Mouse (Mus musculus): Measurements from ENCODE around the gene Ust.

Ust gene

DNA sequence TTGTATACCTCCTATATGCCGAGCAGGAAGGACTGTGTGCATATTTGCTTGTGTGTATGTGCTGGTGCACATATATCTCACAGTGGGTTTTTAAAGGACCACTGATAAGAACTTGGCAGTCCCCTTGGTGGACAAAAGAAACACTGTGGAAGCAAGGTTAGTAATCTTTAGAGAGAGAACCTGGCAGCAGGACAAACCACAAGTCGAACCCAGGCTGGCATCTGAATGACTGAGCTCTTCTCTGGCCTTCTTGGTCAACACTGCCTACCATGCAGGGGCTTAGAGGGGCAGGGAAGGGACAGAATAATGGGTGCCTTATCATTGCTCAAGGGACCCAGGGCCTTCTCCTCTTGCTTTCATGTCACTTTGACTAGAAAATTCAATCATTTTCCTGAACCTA lies 294.0 kb downstream of the Ust start:
- DNase-seq (ENCODE audit: low read depth, low spot score): no peak

DNA sequence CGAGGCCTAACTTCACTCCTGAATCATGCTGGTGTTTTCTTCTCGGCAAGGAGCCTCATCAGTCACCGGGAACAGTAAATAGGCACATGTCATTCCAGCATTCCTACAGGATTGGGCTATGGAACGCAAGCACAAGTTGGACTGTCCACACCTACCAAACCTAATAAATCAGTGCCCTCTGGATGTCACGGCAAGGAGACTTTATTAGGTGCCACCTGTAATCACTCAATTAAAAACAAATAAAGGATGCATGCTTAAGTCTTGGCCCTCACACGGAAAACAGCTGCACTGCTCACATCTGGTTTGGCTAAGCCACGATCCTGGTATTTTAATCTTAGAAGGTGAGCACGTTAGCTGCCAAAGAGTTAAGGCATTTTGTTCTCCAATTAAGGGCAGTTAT lies 294.6 kb downstream of the Ust start:
- DNase-seq (ENCODE audit: low read depth, low spot score): no peak

DNA sequence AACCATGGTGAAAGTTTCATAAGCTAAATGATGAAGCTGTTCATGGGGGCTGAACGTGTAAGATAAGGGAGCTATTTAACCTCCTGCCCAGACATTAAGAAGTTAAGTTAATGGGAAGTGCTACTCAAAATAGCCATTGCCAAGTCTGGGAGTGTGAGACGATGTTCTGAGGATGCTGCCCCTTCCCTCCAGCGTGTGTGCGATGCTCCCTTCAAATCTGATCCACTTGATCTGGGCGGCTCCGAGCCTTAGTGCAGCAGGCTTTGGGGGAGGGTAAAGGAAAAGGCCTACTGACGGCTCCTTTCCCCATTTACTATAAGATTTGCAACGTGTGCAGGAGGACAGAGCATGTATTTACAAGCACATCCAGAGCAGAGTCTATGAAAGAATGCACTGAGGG lies 301.7 kb downstream of the Ust start:
- DNase-seq (ENCODE audit: low read depth, low spot score): no peak

DNA sequence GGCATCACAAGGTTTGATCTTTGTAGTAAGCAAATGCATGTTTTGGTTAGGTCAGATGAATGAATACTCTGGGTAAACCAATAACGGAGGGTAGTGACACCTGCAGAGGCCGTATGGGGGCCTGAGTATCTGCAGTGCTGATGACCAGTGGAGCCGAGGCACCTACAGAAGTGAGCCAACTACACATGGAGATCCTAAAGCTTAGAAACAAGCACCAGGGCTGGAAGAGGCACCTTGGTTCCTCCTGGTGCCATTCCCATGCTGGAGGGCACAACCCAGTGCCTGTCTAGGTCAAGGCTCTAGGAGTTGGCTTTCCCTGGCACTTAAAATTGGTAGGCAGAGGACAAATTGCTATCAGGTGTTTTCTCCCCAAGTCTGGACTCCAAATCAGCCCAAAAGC lies 303.4 kb downstream of the Ust start:
- no peak for DNase-seq (ENCODE audit: low read depth, low spot score)

DNA sequence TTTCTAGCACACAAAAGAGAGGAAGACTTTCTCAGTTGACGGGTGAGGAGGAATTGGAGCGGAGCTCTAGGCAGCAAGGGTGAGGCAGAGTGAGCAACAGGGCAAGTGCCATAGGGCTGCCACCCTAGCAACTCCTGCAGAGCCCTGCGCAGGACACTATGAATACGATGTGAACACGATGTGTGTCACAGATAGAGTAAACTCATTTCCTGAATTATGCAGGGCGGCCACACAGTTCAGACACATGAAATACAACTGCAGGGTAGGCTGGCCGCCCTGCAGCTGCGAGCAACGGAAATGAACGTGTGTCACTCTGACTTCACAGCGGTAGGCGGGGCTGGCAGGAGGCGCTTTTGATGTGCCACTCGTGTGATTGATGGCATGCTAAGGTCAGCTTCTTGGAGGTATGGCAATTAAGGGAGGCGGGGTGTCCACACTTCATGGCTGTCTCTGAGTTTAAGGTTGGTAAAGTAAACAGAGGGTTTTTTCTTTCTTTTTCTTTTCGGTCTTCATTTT lies 304.7 kb downstream of the Ust start:
- peak; percentile 93 for DNase-seq (ENCODE audit: low read depth, low spot score)

DNA sequence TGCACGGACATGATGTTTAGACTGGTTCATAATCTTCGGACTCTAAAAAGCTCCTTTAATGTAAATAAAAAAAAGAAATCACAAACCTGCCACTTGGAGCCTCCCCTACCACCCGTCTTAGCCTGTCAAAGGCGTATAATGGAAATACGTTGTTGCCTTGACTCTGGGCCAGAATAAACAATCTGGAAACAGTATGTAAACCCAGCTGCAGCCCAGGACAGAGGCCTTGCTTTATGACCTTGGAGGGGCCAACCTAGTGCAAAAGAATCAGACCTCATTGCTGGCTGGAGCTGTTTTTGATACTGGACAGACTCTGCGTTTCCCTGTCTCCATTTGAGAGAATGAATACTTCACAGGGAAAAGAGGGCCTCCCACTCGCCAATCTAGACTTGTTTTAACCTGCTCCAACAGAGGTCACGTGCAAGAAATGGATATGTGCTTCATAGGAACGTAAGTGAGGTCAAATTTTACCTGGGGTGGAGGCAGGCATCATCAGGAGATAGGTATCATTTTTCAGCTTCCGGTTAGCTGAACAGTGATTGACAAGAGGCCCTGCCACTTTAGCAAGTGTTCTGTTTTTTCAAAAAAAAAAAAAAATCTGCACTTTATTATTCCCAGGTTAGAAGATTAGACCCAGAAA lies 305.2 kb downstream of the Ust start:
- DNase-seq (ENCODE audit: low read depth, low spot score): peak; percentile 68

DNA sequence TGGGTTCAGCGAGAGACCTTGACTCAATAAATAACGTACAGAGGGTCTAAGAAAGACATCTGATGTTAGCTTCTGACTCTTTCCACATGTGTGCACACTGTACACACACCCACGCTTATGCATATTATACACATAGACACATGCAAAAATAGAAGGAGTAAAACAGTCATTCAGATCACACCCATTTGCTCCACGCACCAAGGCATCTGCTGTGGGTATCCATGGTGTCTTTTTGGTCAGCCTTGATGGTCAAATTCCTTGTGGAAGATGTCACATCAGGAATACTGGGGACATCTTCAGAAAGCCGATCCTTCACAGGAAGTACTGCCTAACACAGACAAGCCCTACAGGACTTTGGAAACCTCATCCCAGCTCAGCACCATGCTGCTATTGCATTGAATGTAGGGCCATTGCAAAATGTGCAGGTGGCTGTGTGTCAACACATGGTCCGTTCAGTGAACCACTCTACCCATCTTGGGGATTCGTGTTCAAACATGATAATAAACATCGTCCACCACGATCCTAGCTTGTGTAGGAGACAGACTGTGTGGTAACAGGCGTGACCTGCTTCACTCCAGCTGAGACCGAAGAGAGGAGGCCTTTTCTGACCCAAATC lies 305.9 kb downstream of the Ust start:
- DNase-seq (ENCODE audit: low read depth, low spot score): no peak

DNA sequence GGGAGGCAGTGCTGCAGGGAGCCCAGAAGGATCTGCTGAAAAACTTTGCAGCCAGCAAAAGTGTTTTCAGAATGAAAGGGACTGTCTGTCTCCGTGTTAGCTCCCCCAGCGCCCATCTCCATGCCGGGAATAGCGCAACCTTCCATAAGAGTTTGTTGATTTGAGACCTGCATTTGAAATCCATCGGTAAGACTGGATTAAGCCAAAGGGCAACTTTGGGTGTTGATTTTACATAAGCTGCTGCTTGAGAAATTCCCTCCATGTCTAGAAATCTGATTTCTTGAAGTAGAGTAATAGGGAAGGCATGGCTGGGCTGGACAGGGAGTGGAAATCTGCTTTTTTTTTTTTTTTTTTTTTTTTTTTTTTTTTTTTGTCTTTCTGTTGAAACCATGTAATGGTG lies 306.9 kb downstream of the Ust start:
- no peak for DNase-seq (ENCODE audit: low read depth, low spot score)

DNA sequence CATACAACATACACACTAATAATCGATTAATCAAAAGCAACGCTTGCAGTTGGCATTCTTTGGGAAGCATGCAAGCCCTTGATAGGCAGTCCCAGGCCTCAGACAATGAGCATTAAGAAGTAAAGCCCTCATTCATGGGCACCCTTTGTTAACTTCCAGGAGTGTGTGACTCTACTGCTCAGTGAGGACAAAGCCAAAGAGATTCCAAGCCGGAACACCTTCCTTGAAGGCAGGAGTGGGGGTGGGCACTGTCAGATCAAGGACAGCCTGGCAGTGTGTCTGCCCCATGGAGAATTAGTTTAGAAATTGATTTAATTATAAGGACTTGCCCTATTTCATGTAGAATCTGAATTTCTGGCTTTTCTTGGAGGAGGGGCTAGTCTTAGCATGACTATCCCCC lies 308.3 kb downstream of the Ust start:
- DNase-seq (ENCODE audit: low read depth, low spot score): no peak

DNA sequence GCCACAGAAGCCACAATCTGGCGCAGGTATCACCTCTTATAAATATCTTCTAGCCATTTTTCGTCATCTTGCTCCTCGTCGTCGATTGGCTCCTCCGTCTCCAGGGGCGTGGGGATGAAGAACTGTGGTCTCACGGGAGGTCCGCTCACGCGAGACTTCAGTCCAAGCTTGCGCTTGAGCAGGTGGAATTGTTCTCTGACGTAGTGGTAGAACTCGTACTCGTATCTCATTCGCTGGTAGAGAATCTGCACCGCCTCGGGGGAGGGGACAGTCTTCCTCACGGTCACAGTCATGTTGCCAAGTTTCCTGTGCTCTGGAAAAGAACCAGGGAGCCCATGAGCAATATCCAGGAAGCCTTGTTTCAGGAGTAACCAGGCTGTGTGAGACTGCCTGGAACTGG lies 311.3 kb downstream of the Ust start:
- DNase-seq (ENCODE audit: low read depth, low spot score): no peak

DNA sequence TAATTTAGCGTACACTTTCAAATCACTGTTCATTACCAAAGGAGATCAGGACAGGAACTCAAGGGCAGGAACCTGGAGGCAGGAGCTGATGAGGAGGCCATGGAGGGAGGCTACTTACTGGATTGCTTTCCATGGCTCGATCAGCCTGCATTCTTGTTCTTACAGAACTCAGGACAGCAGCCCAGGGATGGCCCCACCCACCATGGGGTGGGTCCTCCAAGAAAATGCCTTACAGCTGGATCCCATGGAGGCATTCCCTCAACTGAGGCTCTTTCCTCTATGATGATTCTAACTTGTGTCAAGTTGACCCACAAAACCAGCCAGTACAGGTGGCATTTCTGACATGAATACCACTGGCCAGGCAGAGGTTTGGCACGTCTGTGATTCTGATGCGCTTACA lies 314.9 kb downstream of the Ust start:
- no peak for DNase-seq (ENCODE audit: low read depth, low spot score)

DNA sequence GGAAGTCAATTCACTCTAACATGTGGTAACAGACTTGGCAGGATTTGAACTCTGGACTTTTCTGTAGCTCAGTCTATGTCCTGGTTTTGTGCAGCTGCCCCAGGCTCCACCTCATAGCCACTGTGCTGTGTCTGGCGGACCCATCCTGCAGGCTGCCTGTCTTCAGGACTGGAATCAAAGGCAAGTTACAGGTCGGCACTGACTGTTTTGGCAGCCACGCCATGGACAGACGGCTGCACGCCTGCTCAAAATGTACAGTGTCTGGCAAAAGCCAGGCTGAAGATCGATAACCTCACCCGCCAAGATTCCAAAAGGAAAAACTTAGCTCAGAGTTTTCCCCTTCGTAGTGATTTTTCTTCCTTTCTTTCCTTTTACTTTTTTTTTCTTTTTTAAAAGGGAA lies 318.8 kb downstream of the Ust start:
- DNase-seq (ENCODE audit: low read depth, low spot score): no peak

DNA sequence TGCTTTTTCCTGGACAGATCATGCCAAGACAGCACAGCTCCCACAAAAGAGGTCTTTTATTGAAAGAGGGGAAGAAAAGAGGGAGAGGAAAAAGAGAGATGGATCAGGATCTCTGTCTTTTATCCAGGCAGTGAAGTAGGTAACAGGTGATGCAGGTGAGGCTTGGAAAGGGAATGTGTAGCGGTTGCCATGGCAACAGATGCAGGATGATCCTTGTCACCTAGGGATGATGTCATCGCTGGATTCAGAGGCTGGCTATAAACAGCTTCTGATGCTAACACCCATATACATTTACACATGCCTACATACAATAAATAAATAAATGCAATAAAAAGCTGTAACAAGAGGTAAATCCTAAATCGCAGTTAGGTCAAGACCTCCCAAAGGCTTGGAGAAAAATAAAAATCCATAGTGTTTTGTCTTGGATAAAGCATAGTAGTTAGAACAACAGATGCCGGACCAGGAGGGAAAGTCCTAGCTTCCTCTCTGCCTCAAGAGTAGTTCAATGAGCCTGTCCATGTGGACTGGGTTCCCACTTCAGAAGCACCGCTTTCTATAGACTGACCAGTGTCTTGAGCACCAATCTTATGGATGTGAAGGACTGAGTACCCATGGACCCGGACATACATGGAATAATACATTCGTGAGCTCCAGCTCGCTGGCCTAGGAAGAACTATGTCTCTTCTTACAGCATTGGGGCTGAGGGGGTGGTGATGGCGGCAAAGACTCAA lies 319.4 kb downstream of the Ust start:
- no peak for DNase-seq (ENCODE audit: low read depth, low spot score)

DNA sequence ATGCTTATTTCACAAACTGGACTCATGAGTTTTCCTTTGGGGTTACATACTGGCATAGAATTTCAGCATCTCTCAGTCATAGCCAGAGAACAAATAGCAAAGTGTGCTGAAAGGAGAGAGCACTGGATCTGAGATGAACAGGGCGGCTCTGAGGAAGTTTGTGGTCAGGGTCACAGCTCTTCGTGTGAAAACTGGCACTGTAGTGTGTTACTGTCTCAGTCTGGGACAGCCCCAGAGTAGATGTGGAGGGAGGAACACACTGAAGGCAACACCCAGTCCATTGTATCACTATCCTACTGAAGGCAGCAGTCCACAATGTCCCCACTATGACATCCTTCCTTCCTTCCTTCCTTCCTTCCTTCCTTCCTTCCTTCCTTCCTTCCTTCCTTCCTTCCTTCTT lies 321.0 kb downstream of the Ust start:
- peak; percentile 49 for DNase-seq (ENCODE audit: low read depth, low spot score)

DNA sequence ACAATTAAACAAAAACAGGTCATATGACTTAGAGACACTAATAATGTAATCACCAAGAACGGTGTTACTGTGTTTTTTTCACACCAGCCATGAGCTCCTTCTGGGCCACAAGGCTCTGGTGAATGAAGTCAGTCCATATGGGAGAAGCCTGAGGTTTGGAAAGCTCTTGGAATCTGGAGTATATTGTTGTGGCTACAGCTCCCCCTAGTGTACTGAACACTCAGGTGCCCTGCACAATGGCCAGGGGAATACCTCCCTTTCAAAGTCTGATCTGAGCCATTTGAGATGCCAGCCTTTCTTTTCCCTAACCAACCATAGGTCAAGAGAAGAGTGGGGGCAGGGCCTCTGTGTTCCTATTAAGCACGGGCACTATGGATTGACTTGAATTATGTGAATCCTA lies 322.3 kb downstream of the Ust start:
- DNase-seq (ENCODE audit: low read depth, low spot score): peak; percentile 67

DNA sequence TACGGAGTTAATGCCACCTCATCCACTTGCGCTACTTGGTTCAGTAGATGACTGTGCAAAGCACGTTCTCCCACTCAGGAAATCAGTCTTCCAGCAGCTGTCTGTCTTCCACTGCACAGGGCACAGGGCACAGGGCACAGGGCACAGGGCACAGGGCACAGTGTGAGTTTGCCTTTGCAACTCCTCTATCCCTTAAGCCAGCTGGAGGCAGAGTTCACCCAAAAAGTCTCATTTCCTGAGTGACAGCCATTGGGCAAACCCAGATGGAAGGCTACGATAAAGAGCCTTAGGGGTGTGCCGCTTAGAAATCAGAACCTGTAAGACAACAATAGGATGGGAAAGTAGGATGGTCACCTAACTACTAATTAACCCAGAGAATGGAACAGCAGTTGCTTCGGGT lies 322.9 kb downstream of the Ust start:
- no peak for DNase-seq (ENCODE audit: low read depth, low spot score)

DNA sequence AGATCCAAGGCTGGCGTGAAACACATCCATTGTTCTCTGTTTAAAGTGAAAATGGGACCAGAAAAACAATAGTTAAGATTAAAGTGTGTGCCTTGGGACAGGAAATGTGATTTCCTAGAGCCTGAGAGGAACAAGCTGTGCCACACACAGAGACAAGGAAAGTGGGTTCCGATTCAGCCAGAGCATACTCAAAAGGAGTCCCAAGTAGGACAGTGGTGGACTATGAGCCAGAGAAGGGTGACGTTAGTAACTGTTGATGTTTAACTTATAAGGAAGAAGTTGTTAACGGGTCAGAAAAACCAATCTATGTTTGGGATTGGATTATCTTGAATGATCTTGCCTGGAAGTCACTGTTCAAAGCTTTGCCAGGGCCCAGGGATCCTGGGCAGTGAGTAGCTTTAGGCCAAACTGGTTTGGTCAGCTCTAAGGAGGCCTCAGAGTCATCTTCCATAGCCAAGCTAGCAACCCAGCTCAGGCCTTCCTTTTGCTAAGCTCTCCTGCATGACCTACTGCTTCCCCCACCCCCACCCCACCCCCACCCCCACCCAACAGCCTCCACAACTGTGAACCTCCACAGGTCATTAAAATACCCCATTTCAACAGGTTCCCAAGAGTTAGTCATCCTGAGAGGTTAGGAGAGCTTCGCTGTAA lies 329.2 kb downstream of the Ust start:
- DNase-seq (ENCODE audit: low read depth, low spot score): no peak

DNA sequence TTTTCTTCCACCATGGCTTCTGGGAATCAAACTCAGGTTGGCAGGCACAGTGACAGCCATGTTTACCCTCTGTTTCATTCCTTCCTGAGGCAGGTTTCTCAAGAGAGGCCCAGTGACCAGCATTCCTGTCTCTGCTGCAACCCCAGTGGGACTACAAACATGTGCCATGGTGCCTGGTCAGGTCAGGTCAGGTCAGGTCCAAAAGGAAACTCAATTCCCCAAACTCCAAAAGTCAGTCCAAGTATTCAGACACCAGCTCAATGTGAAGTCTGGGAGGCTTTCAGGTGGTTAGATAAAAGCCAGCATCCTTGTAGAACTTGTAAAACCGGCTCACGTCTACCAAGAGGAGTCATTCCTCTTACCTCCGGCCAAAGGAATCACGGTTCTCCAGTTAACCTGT lies 333.0 kb downstream of the Ust start:
- DNase-seq (ENCODE audit: low read depth, low spot score): no peak

DNA sequence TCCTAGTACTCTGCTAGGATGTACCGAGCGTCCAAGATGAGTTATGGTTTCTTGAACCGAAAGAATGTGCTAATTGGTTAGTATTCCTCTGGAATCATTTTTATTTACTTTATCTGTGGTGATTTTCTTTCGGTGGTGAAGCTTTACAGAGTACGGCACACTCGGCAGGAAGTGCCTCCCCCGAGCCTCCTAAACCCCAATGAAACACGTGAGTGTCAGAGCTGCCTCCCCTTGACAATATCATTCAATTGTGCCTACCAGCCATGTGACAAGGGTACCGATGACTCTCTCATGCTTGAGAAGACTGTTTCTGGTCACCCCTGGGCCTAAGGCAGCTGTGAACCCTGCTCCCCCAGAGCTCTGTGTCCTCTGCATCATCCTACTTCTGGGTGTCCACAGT lies 333.9 kb downstream of the Ust start:
- DNase-seq (ENCODE audit: low read depth, low spot score): peak; percentile 59

DNA sequence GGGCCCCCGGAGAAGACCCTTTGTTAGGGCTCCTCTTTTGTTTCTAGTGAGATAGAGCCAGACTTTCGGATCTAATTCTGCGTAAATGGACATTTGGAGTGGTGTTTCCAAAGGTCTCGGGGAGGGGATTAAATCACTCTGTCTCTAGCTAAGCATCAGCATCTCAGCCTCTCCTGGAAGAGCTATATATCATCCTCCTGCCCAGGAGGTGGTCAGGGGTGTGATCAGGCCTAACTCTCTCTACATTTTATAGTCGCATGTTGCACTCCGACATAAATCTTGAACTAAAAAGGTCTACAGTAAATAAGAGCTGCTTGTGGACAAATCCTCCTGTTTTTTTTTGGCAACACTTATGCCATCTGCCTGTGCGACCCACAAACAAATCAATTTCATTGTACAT lies 335.5 kb downstream of the Ust start:
- DNase-seq (ENCODE audit: low read depth, low spot score): no peak

DNA sequence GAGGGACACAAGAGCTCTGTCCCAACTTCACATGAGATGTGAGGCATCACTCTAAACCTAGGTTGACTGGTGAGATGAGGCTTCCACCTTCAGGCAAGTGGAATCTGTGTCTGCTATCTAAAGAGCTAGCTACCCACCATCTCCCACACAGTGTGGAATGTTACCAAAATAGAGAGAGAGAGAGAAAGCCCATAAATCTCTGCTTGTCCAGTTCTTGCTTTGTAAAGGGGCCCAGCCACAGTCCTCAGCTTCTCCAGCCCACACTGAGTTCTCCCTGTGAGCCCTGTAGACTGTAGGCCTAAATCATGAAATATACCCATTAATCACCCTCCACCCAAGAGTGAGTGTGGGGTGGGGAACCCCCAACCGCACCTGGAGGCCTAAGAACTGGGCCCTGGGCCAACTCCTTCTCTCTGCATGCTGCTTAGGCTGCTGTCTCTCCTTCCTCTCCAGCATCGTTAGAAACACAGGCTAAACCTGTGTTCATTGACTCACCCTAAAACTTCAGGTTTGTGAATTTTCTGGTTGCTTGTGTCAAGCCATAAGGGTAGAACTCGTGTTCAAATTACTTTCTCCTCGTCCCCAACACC lies 336.9 kb downstream of the Ust start:
- DNase-seq (ENCODE audit: low read depth, low spot score): peak; percentile 60

DNA sequence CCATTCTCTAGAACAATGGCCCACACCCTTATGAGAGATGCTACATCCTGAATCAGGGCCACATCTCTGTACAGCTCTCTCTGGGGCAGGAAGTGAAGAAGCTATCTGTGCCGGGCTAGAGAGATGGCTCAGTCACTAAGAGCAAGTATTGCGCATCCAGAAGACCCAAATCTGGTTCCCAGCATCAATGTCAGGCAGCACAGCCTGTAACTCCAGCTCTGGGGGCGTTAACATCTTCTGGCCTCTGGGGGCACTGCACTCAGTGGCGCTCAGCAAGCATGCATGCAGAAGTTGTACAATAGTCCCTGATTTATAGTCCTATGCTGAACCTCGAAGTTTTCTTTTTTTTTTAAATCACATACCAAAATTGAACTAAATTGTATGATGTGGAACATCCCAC lies 341.0 kb downstream of the Ust start:
- peak; percentile 32 for DNase-seq (ENCODE audit: low read depth, low spot score)

Measured in CD4-positive, CD25-positive, alpha-beta regulatory T cell, adult 2 months (primary cell).